Mouse (Mus musculus) MEL (cell line): Measurements from ENCODE around the gene Slc41a2. TPM values are rescaled to one million over a fixed set of nuclear protein-coding genes. Genes with fewer than 3 reads are reported as not detected.

Experiments
- DNase-seq: peaks from one replicate; pipeline ENCODE4 v3.0.0; 2011; ENCODE audit warnings: low read depth, low spot score
- H3K27ac ChIP-seq: 2 replicates; pipeline ENCODE4 v1.5.1; 2012; ENCODE audit warnings: low read depth, mild to moderate bottlenecking, control low read depth, low read length, moderate library complexity; ENCODE audit not compliant: control insufficient read depth
- H3K27me3 ChIP-seq, 2 experiments: fragments of 150-350 bp in 1 of 2; sonication (generic) in 1 of 2; 2 replicates each; pipeline ENCODE4 v1.6.1; 2012; ENCODE audit warnings: low read length in 2 of 2, mild to moderate bottlenecking in 2 of 2, improper control_type of control experiment in 1 of 2, moderate library complexity in 1 of 2; ENCODE audit not compliant: insufficient read depth in 2 of 2, control insufficient read depth in 1 of 2
- H3K36me3 ChIP-seq, 2 experiments: 2 replicates each; pipeline ENCODE4 v1.6.1; 2012 to 2014; ENCODE audit warnings: low read length in 2 of 2, improper control_type of control experiment in 1 of 2, inconsistent platforms in 1 of 2, mild to moderate bottlenecking in 1 of 2; ENCODE audit not compliant: insufficient read depth in 2 of 2, control insufficient read depth in 1 of 2
- H3K4me1 ChIP-seq, 2 experiments: fragments of 150-350 bp in 1 of 2; sonication (generic) in 1 of 2; 2 replicates each; pipeline ENCODE4 v1.6.1; 2012; ENCODE audit warnings: low read length in 2 of 2, improper control_type of control experiment in 1 of 2, mild to moderate bottlenecking in 1 of 2; ENCODE audit not compliant: insufficient read depth in 2 of 2, control insufficient read depth in 1 of 2
- H3K4me3 ChIP-seq, 2 experiments: fragments of 150-350 bp in 1 of 2; sonication (generic) in 1 of 2; 2 replicates each; pipeline ENCODE4 v1.5.1; 2012; ENCODE audit warnings: low read depth in 2 of 2, low read length in 2 of 2, mild to moderate bottlenecking in 2 of 2, moderate library complexity in 2 of 2, control low read depth in 1 of 2, improper control_type of control experiment in 1 of 2; ENCODE audit not compliant: control insufficient read depth in 1 of 2, insufficient read depth in 1 of 2
- H3K79me2 ChIP-seq: 2 replicates; pipeline ENCODE4 v1.6.1; 2012; ENCODE audit warnings: mild to moderate bottlenecking, low read length, moderate library complexity; ENCODE audit not compliant: control insufficient read depth, poor library complexity, insufficient read depth
- H3K9ac ChIP-seq: 2 replicates; pipeline ENCODE4 v1.6.1; 2012; ENCODE audit warnings: low read depth, mild to moderate bottlenecking, control low read depth, low read length, moderate library complexity; ENCODE audit not compliant: control insufficient read depth, poor library complexity, severe bottlenecking
- H3K9me3 ChIP-seq: fragments of 150-350 bp; sonication (generic); replicated peaks from 2 replicates; pipeline ENCODE4 v1.6.1; 2012; ENCODE audit warnings: mild to moderate bottlenecking, low read length, improper control_type of control experiment, moderate library complexity; ENCODE audit not compliant: insufficient read depth
- BHLHE40 ChIP-seq: IDR thresholded peaks from 2 replicates; pipeline ENCODE4 v1.6.1; 2012; ENCODE audit warnings: low read depth, mild to moderate bottlenecking, inconsistent platforms, low read length, improper control_type of control experiment, borderline replicate concordance
- EP300 ChIP-seq, 2 experiments: IDR thresholded peaks; 2 replicates each; pipeline ENCODE4 v1.6.1; 2011; ENCODE audit warnings: improper control_type of control experiment in 2 of 2, low read length in 2 of 2, low read depth in 1 of 2, mild to moderate bottlenecking in 1 of 2
- ETS1 ChIP-seq: IDR thresholded peaks from 2 replicates; pipeline ENCODE4 v1.6.1; 2012; ENCODE audit warnings: low read depth, mild to moderate bottlenecking, inconsistent platforms, low read length, improper control_type of control experiment, moderate library complexity
- HCFC1 ChIP-seq: IDR thresholded peaks from 2 replicates; pipeline ENCODE4 v1.6.1; 2012; ENCODE audit warnings: low read depth, mild to moderate bottlenecking, inconsistent platforms, low read length, improper control_type of control experiment, moderate library complexity
- MAFK ChIP-seq: IDR thresholded peaks from 2 replicates; pipeline ENCODE4 v1.6.1; 2011; ENCODE audit warnings: low read depth, mild to moderate bottlenecking, low read length, improper control_type of control experiment, borderline replicate concordance
- MAX ChIP-seq: IDR thresholded peaks from 2 replicates; pipeline ENCODE4 v1.6.1; 2011; ENCODE audit warnings: low read length, improper control_type of control experiment
- MAZ ChIP-seq: IDR thresholded peaks from 2 replicates; pipeline ENCODE4 v1.6.1; 2012; ENCODE audit warnings: low read depth, mild to moderate bottlenecking, inconsistent platforms, low read length, improper control_type of control experiment
- MEF2A ChIP-seq: IDR thresholded peaks from 2 replicates; pipeline ENCODE4 v1.6.1; 2014; ENCODE audit warnings: low read depth, mild to moderate bottlenecking, inconsistent platforms, low read length, improper control_type of control experiment; ENCODE audit not compliant: poor library complexity, insufficient replicate concordance, severe bottlenecking; ENCODE audit errors: extremely low read depth
- MXI1 ChIP-seq: IDR thresholded peaks from 2 replicates; pipeline ENCODE4 v1.6.1; 2011; ENCODE audit warnings: mild to moderate bottlenecking, low read depth, low read length, improper control_type of control experiment
- MYB ChIP-seq: IDR thresholded peaks from 2 replicates; pipeline ENCODE4 v1.6.1; 2011; ENCODE audit warnings: mild to moderate bottlenecking, low read depth, low read length, improper control_type of control experiment
- MYC ChIP-seq: IDR thresholded peaks from 2 replicates; pipeline ENCODE4 v1.6.1; 2011; ENCODE audit warnings: low read depth, mild to moderate bottlenecking, low read length, improper control_type of control experiment, moderate library complexity
- POLR2A ChIP-seq, 2 experiments: IDR thresholded peaks; 2 replicates each; pipeline ENCODE4 v1.6.1; 2011 to 2012; ENCODE audit warnings: low read length in 2 of 2, mild to moderate bottlenecking in 2 of 2, control low read depth in 1 of 2, improper control_type of control experiment in 1 of 2, low read depth in 1 of 2, moderate library complexity in 1 of 2; ENCODE audit not compliant: control insufficient read depth in 1 of 2, insufficient read depth in 1 of 2, poor library complexity in 1 of 2
- POLR2AphosphoS5 ChIP-seq: IDR thresholded peaks from 2 replicates; pipeline ENCODE4 v1.6.1; 2012; ENCODE audit warnings: low read depth, borderline replicate concordance, mild to moderate bottlenecking, inconsistent platforms, low read length, moderate library complexity, mixed read lengths
- RAD21 ChIP-seq: IDR thresholded peaks from 2 replicates; pipeline ENCODE4 v1.6.1; 2011; ENCODE audit warnings: mild to moderate bottlenecking, low read depth, low read length, improper control_type of control experiment
- RCOR1 ChIP-seq: IDR thresholded peaks from 2 replicates; pipeline ENCODE4 v1.6.1; 2012; ENCODE audit warnings: low read depth, mild to moderate bottlenecking, inconsistent platforms, low read length, improper control_type of control experiment
- SIN3A ChIP-seq: IDR thresholded peaks from 2 replicates; pipeline ENCODE4 v1.6.1; 2012; ENCODE audit warnings: low read length, improper control_type of control experiment, inconsistent platforms
- TAL1 ChIP-seq: IDR thresholded peaks from 2 replicates; pipeline ENCODE4 v1.6.1; 2012; ENCODE audit warnings: mild to moderate bottlenecking, inconsistent platforms, low read length, moderate library complexity, mixed read lengths
- TBP ChIP-seq: IDR thresholded peaks from 2 replicates; pipeline ENCODE4 v1.8.0; 2011; ENCODE audit warnings: low read depth, low read length, improper control_type of control experiment
- polyA plus RNA-seq, 2 experiments: library from polyadenylated mRNA; stranded (reverse) in 1 of 2; unstranded in 1 of 2; fragments of >175 nt in 1 of 2; fragments of >200 nt in 1 of 2; gene quantifications; 2 replicates each; pipeline versions ENCODE4 v1.2.1 to v1.2.4; 2012; ENCODE audit warnings: low replicate concordance in 2 of 2, low read depth in 1 of 2; ENCODE audit not compliant: insufficient read length in 2 of 2, insufficient read depth in 1 of 2, missing spikeins in 1 of 2
- total RNA-seq: library from RNA; depleted of rRNA; stranded (reverse); fragments of 300-350 nt; gene quantifications from 2 replicates; pipeline ENCODE4 v1.2.3, GENCODE M21; 2012

The Slc41a2 gene
- total and polyA plus RNA-seq, 3 experiments, result not detected

- no peaks in the 10 kb centered on the region for H3K27me3 ChIP-seq
- no peak for DNase-seq
- H3K36me3 ChIP-seq, result peaks cover 0 to 12% of the 10 kb centered on the region in 2 experiments; a peak in 2 of 4 replicates
- no peak for TF ChIP-seq TAL1
- no peak overlapping the region for H3K4me3 ChIP-seq
- H3K9ac ChIP-seq, result no peak overlapping the region
- H3K4me1 ChIP-seq, result peaks cover 12 to 14% of the 10 kb centered on the region in 2 experiments
- no peaks in the 10 kb centered on the region for H3K79me2 ChIP-seq
- no peak overlapping the region for H3K27ac ChIP-seq
- H3K9me3 ChIP-seq, result no peaks in the 10 kb centered on the region
These were observed 118.9 kb downstream of the Slc41a2 start for GRCm38 (mm10) chr10:83218778-83219177.

GRCm38 (mm10) chr10:83217256-83217655 lies 120.4 kb downstream of the Slc41a2 start:
- peaks cover 12 to 14% of the 10 kb centered on the region in 2 experiments for H3K4me1 ChIP-seq
- no peak overlapping the region for H3K4me3 ChIP-seq
- no peaks in the 10 kb centered on the region for H3K9me3 ChIP-seq
- DNase-seq, result no peak
- H3K79me2 ChIP-seq, result no peaks in the 10 kb centered on the region
- TF ChIP-seq EP300 (IDR thresholded peaks at IDR 0.05; ENCODE audit: low read depth in 1 of 2, low read length in 2 of 2) (0 out of 4 replicates have a peak, but pooled peaks of 1 of the 2 experiments have one; percentile 8), MYC (no peak), ETS1 (peak; percentile 58; the same call in 1 of the 2 replicates)
- H3K27me3 ChIP-seq, result no peaks in the 10 kb centered on the region
- H3K9ac ChIP-seq, result no peak overlapping the region
- no peak overlapping the region for H3K27ac ChIP-seq
- peaks cover 0 to 12% of the 10 kb centered on the region in 2 experiments; a peak in 2 of 4 replicates for H3K36me3 ChIP-seq

DNA sequence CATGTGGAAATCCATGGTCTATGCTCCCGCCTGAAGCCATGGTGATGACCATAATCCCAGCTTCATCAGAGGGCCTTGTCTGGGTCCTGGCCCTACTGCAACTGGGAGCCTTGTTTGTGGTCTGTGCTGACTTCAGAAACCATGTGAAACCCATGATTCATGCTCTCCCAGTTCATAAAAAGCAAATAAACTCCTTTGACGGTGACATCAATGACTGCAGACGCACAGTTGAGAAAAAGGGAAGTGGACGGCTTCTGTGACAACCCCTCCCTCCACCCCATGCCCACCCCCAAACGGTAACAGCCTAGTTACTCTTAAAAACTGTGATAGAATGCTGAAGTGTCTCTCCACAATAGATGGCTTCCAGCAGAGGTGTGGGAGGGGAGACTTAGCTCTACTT lies 122.1 kb downstream of the Slc41a2 start:
- H3K4me3 ChIP-seq, result peak overlapping the region; percentile 0 to 11; a peak in 1 of 4 replicates
- peak; percentile 40; the same call in 1 of the 2 replicates for TF ChIP-seq MAX
- TF ChIP-seq MAFK, result no peak
- TF ChIP-seq MXI1, result peak; percentile 53; the same call in 1 of the 2 replicates
- TF ChIP-seq RCOR1, result 0 out of 2 replicates have a peak, but pooled peaks have one; percentile 8
- TF ChIP-seq SIN3A, result peak; percentile 52; the same call in 1 of the 2 replicates
- TF ChIP-seq MAZ, result peak; percentile 74
- peak in 1 of 2 experiments; percentile 28; a peak in 1 of 4 replicates for TF ChIP-seq POLR2A (IDR thresholded peaks at IDR 0.05; ENCODE audit: control insufficient read depth in 1 of 2, insufficient read depth in 1 of 2, low read depth in 1 of 2, low read length in 2 of 2, poor library complexity in 1 of 2)
- peak in 1 of 2 experiments; percentile 66; a peak in 2 of 4 replicates for TF ChIP-seq EP300 (IDR thresholded peaks at IDR 0.05; ENCODE audit: low read depth in 1 of 2, low read length in 2 of 2)
- TF ChIP-seq TBP, result 0 out of 2 replicates have a peak, but pooled peaks have one; percentile 14
- TF ChIP-seq MYB, result peak; percentile 48
- no peak for TF ChIP-seq BHLHE40
- 0 out of 2 replicates have a peak, but pooled peaks have one; percentile 16 for TF ChIP-seq HCFC1
- TF ChIP-seq ETS1, result peak; percentile 81; the same call in 1 of the 2 replicates
- no peak for TF ChIP-seq POLR2AphosphoS5
- TF ChIP-seq RAD21, result no peak
- no peak for TF ChIP-seq MEF2A

More for the DNA sequence above, 122.1 kb downstream of the Slc41a2 start:
- no peaks in the 10 kb centered on the region for H3K27me3 ChIP-seq
- peaks cover 12 to 14% of the 10 kb centered on the region in 2 experiments for H3K4me1 ChIP-seq
- H3K9ac ChIP-seq, result peak overlapping the region; percentile 16; the same call in 1 of the 2 replicates
- peak overlapping the region; percentile 64 for H3K27ac ChIP-seq
- no peaks in the 10 kb centered on the region for H3K9me3 ChIP-seq
- no peaks in the 10 kb centered on the region for H3K79me2 ChIP-seq
- peak; percentile 90 for DNase-seq
- H3K36me3 ChIP-seq, result peaks cover 0 to 12% of the 10 kb centered on the region in 2 experiments; a peak in 2 of 4 replicates
